Mouse (Mus musculus) MEL (cell line): ENCODE data around the gene Sirt4. TPM values are rescaled to one million over a fixed set of nuclear protein-coding genes. Genes with fewer than 3 reads are reported as not detected.

ENCODE experiments used
- DNase-seq: peaks from one replicate; pipeline ENCODE4 v3.0.0; 2011; ENCODE audit warnings: low read depth, low spot score
- H3K27ac ChIP-seq: 2 replicates; pipeline ENCODE4 v1.5.1; 2012; ENCODE audit warnings: low read depth, mild to moderate bottlenecking, control low read depth, low read length, moderate library complexity; ENCODE audit not compliant: control insufficient read depth
- H3K27me3 ChIP-seq, 2 experiments: fragments of 150-350 bp in 1 of 2; sonication (generic) in 1 of 2; 2 replicates each; pipeline ENCODE4 v1.6.1; 2012; ENCODE audit warnings: low read length in 2 of 2, mild to moderate bottlenecking in 2 of 2, improper control_type of control experiment in 1 of 2, moderate library complexity in 1 of 2; ENCODE audit not compliant: insufficient read depth in 2 of 2, control insufficient read depth in 1 of 2
- H3K36me3 ChIP-seq, 2 experiments: 2 replicates each; pipeline ENCODE4 v1.6.1; 2012 to 2014; ENCODE audit warnings: low read length in 2 of 2, improper control_type of control experiment in 1 of 2, inconsistent platforms in 1 of 2, mild to moderate bottlenecking in 1 of 2; ENCODE audit not compliant: insufficient read depth in 2 of 2, control insufficient read depth in 1 of 2
- H3K4me1 ChIP-seq, 2 experiments: fragments of 150-350 bp in 1 of 2; sonication (generic) in 1 of 2; 2 replicates each; pipeline ENCODE4 v1.6.1; 2012; ENCODE audit warnings: low read length in 2 of 2, improper control_type of control experiment in 1 of 2, mild to moderate bottlenecking in 1 of 2; ENCODE audit not compliant: insufficient read depth in 2 of 2, control insufficient read depth in 1 of 2
- H3K4me3 ChIP-seq, 2 experiments: fragments of 150-350 bp in 1 of 2; sonication (generic) in 1 of 2; 2 replicates each; pipeline ENCODE4 v1.5.1; 2012; ENCODE audit warnings: low read depth in 2 of 2, low read length in 2 of 2, mild to moderate bottlenecking in 2 of 2, moderate library complexity in 2 of 2, control low read depth in 1 of 2, improper control_type of control experiment in 1 of 2; ENCODE audit not compliant: control insufficient read depth in 1 of 2, insufficient read depth in 1 of 2
- H3K79me2 ChIP-seq: 2 replicates; pipeline ENCODE4 v1.6.1; 2012; ENCODE audit warnings: mild to moderate bottlenecking, low read length, moderate library complexity; ENCODE audit not compliant: control insufficient read depth, poor library complexity, insufficient read depth
- H3K9ac ChIP-seq: 2 replicates; pipeline ENCODE4 v1.6.1; 2012; ENCODE audit warnings: low read depth, mild to moderate bottlenecking, control low read depth, low read length, moderate library complexity; ENCODE audit not compliant: control insufficient read depth, poor library complexity, severe bottlenecking
- H3K9me3 ChIP-seq: fragments of 150-350 bp; sonication (generic); replicated peaks from 2 replicates; pipeline ENCODE4 v1.6.1; 2012; ENCODE audit warnings: mild to moderate bottlenecking, low read length, improper control_type of control experiment, moderate library complexity; ENCODE audit not compliant: insufficient read depth
- CTCF ChIP-seq, 3 experiments: IDR thresholded peaks in 2 of 3; conservative IDR thresholded peaks in 1 of 3; 2 replicates each; pipeline ENCODE4 v1.5.1; 2011 to 2012; ENCODE audit warnings: low read length in 3 of 3, low read depth in 2 of 3, mild to moderate bottlenecking in 2 of 3, improper control_type of control experiment in 1 of 3, inconsistent platforms in 1 of 3, mixed read lengths in 1 of 3, moderate library complexity in 1 of 3; ENCODE audit not compliant: control insufficient read depth in 1 of 3, insufficient read depth in 1 of 3, poor library complexity in 1 of 3, severe bottlenecking in 1 of 3
- GABPA ChIP-seq: IDR thresholded peaks from 2 replicates; pipeline ENCODE4 v1.6.1; 2012; ENCODE audit warnings: low read depth, mild to moderate bottlenecking, inconsistent platforms, low read length, improper control_type of control experiment, moderate library complexity
- HCFC1 ChIP-seq: IDR thresholded peaks from 2 replicates; pipeline ENCODE4 v1.6.1; 2012; ENCODE audit warnings: low read depth, mild to moderate bottlenecking, inconsistent platforms, low read length, improper control_type of control experiment, moderate library complexity
- JUND ChIP-seq: IDR thresholded peaks from 2 replicates; pipeline ENCODE4 v1.6.1; 2011; ENCODE audit warnings: low read depth, mild to moderate bottlenecking, improper control_type of control experiment, low read length
- MAFK ChIP-seq: IDR thresholded peaks from 2 replicates; pipeline ENCODE4 v1.6.1; 2011; ENCODE audit warnings: low read depth, mild to moderate bottlenecking, low read length, improper control_type of control experiment, borderline replicate concordance
- MAX ChIP-seq: IDR thresholded peaks from 2 replicates; pipeline ENCODE4 v1.6.1; 2011; ENCODE audit warnings: low read length, improper control_type of control experiment
- MEF2A ChIP-seq: IDR thresholded peaks from 2 replicates; pipeline ENCODE4 v1.6.1; 2014; ENCODE audit warnings: low read depth, mild to moderate bottlenecking, inconsistent platforms, low read length, improper control_type of control experiment; ENCODE audit not compliant: poor library complexity, insufficient replicate concordance, severe bottlenecking; ENCODE audit errors: extremely low read depth
- POLR2AphosphoS2 ChIP-seq: IDR thresholded peaks from 2 replicates; pipeline ENCODE4 v1.6.1; 2011; ENCODE audit warnings: low read length, improper control_type of control experiment
- POLR2AphosphoS5 ChIP-seq: IDR thresholded peaks from 2 replicates; pipeline ENCODE4 v1.6.1; 2012; ENCODE audit warnings: low read depth, borderline replicate concordance, mild to moderate bottlenecking, inconsistent platforms, low read length, moderate library complexity, mixed read lengths
- RAD21 ChIP-seq: IDR thresholded peaks from 2 replicates; pipeline ENCODE4 v1.6.1; 2011; ENCODE audit warnings: mild to moderate bottlenecking, low read depth, low read length, improper control_type of control experiment
- USF2 ChIP-seq, 2 experiments: IDR thresholded peaks; 2 replicates each; pipeline ENCODE4 v1.6.1; 2011 to 2012; ENCODE audit warnings: improper control_type of control experiment in 2 of 2, low read length in 2 of 2, borderline replicate concordance in 1 of 2, inconsistent platforms in 1 of 2, low read depth in 1 of 2, mild to moderate bottlenecking in 1 of 2; ENCODE audit not compliant: insufficient read depth in 1 of 2
- ZKSCAN1 ChIP-seq: IDR thresholded peaks from 2 replicates; pipeline ENCODE4 v1.6.1; 2012; ENCODE audit warnings: low read depth, mild to moderate bottlenecking, inconsistent platforms, low read length, improper control_type of control experiment, moderate library complexity
- ZMIZ1 ChIP-seq: IDR thresholded peaks from 2 replicates; pipeline ENCODE4 v1.6.1; 2012; ENCODE audit warnings: low read depth, mild to moderate bottlenecking, inconsistent platforms, low read length, improper control_type of control experiment, moderate library complexity
- ZNF384 ChIP-seq: IDR thresholded peaks from 2 replicates; pipeline ENCODE4 v1.6.1; 2012; ENCODE audit warnings: low read depth, mild to moderate bottlenecking, inconsistent platforms, low read length, improper control_type of control experiment
- polyA plus RNA-seq, 2 experiments: library from polyadenylated mRNA; stranded (reverse) in 1 of 2; unstranded in 1 of 2; fragments of >175 nt in 1 of 2; fragments of >200 nt in 1 of 2; gene quantifications; 2 replicates each; pipeline versions ENCODE4 v1.2.1 to v1.2.4; 2012; ENCODE audit warnings: low replicate concordance in 2 of 2, low read depth in 1 of 2; ENCODE audit not compliant: insufficient read length in 2 of 2, insufficient read depth in 1 of 2, missing spikeins in 1 of 2
- total RNA-seq: library from RNA; depleted of rRNA; stranded (reverse); fragments of 300-350 nt; gene quantifications from 2 replicates; pipeline ENCODE4 v1.2.3, GENCODE M21; 2012

Sirt4 gene
- total and polyA plus RNA-seq, 3 experiments: 9.2 to 10.3 TPM; not detected in 1

- H3K4me1 ChIP-seq: no peaks in the 10 kb centered on the region
- H3K9ac ChIP-seq: no peak overlapping the region
- H3K27ac ChIP-seq: no peak overlapping the region
- no peak for TF ChIP-seq HCFC1
- no peak for TF ChIP-seq CTCF (IDR thresholded peaks at IDR 0.05 in 2 of 3, conservative IDR thresholded peaks at IDR 0.05 in 1 of 3; ENCODE audit: control insufficient read depth in 1 of 3, insufficient read depth in 1 of 3, low read depth in 2 of 3, low read length in 3 of 3, poor library complexity in 1 of 3, severe bottlenecking in 1 of 3)
- no peak for TF ChIP-seq GABPA
- TF ChIP-seq ZMIZ1: no peak
- TF ChIP-seq POLR2AphosphoS2: no peak
- no peak for TF ChIP-seq JUND
- TF ChIP-seq RAD21: no peak
- TF ChIP-seq MAX: no peak
- no peak for TF ChIP-seq POLR2AphosphoS5
- TF ChIP-seq, all 39 proteins: peak for 0
- Histone ChIP-seq H3K27me3 (no peaks in the 10 kb centered on the region), H3K79me2 (no peaks in the 10 kb centered on the region), H3K9me3 (no peaks in the 10 kb centered on the region), H3K4me3 (no peak overlapping the region), H3K36me3 (no peaks in the 10 kb centered on the region; a peak in 1 of 4 replicates)
- DNase-seq: no peak
Measured at GRCm38 (mm10) chr5:115521553-115522461, 37.3 kb upstream of the Sirt4 start.

GRCm38 (mm10) chr5:115520325-115520869 lies 35.9 kb upstream of the Sirt4 start:
- H3K79me2 ChIP-seq: no peaks in the 10 kb centered on the region; the same call in 1 of the 2 replicates
- H3K27me3 ChIP-seq: no peaks in the 10 kb centered on the region
- H3K9me3 ChIP-seq: no peaks in the 10 kb centered on the region
- H3K9ac ChIP-seq: no peak overlapping the region
- no peak for DNase-seq
- H3K27ac ChIP-seq: no peak overlapping the region
- TF ChIP-seq USF2 (IDR thresholded peaks at IDR 0.05; ENCODE audit: borderline replicate concordance in 1 of 2, insufficient read depth in 1 of 2, low read depth in 1 of 2, low read length in 2 of 2) (no peak), ZNF384 (no peak), MAFK (no peak), MEF2A (no peak), ZKSCAN1 (no peak), MAX (no peak)
- no peaks in the 10 kb centered on the region; a peak in 1 of 4 replicates for H3K36me3 ChIP-seq
- H3K4me3 ChIP-seq: no peak overlapping the region
- H3K4me1 ChIP-seq: no peaks in the 10 kb centered on the region
